Mouse (Mus musculus): Measurements from ENCODE around the gene Crlf3.

- TF ChIP-seq FLI1 (IDR thresholded peaks at IDR 0.05; ENCODE audit: low read length) (no peak), GATA1 (IDR thresholded peaks at IDR 0.05; ENCODE audit: borderline replicate concordance, low read length) (no peak)
These were observed 61.0 kb downstream of the Crlf3 start for GRCm38 (mm10) chr11:80019792-80020191.
